Mouse (Mus musculus): ENCODE results near the gene Gm2974. TPM values are rescaled to one million over a fixed set of nuclear protein-coding genes. Genes with fewer than 3 reads are reported as not detected.
"Not testable (repeated sequence)": the region's sequence is repeated elsewhere in the genome, so short reads cannot be mapped to it uniquely, and the experiment has no call there.

Gene Gm2974
- under 1 TPM; 0.19 to 0.20 TPM for total RNA-seq (2021)

GRCm38 (mm10) chr14:4182491-4183210, at the start of gene Gm2974:
Gene Gm2974, plus strand, starts transcription at chr14:4182576.
- DNase-seq, result peak; percentile 21

GRCm38 (mm10) chr14:4141646-4142045, 40.7 kb upstream of the Gm2974 start:
- DNase-seq, result not testable (repeated sequence)

- DNase-seq, result not testable (repeated sequence)
Observed at GRCm38 (mm10) chr14:4164730-4165129, 17.6 kb upstream of the Gm2974 start, which contains the start of gene Gm3127. Gene Gm3127, plus strand, starts transcription at chr14:4165030.

- not testable (repeated sequence) for DNase-seq
Observed at GRCm38 (mm10) chr14:4182030-4182429, 346 bp upstream of the Gm2974 start.

- DNase-seq, result peak; percentile 4
Observed at GRCm38 (mm10) chr14:4183375-4183774, 999 bp downstream of the Gm2974 start.

- DNase-seq, result not testable (repeated sequence)
Observed at GRCm38 (mm10) chr14:4249331-4249730, 67.0 kb downstream of the Gm2974 start, which contains the start of gene Gm3138. Gene Gm3138, plus strand, starts transcription at chr14:4249631.

Other genes with a start within 250 kb of the Gm2974 start
- under 1 TPM in 1 of 2 experiments, not detected in 1; 0.24 TPM for gene Gm3095, start 219.0 kb upstream of the Gm2974 start, total RNA-seq (2021)
- gene Gm3099, start 184.2 kb upstream of the Gm2974 start, total RNA-seq (2021), result not detected
- gene Gm5796, start 158.6 kb upstream of the Gm2974 start, total RNA-seq (2021), result 1 to 10 TPM; 1.4 to 1.9 TPM
- under 1 TPM; 0.24 to 0.47 TPM for gene Gm3115, start 98.5 kb upstream of the Gm2974 start, total RNA-seq (2021)
- 1 to 10 TPM; 2.3 to 3.1 TPM for gene Gm8108, start 72.0 kb upstream of the Gm2974 start, total RNA-seq (2021)
- not detected for gene Gm3127, start 17.5 kb upstream of the Gm2974 start, total RNA-seq (2021)
- not detected for gene Gm3138, start 67.1 kb downstream of the Gm2974 start, total RNA-seq (2021)
- not detected for gene Gm3149, start 134.7 kb downstream of the Gm2974 start, total RNA-seq (2021)
- gene 2610042L04Rik, start 152.2 kb downstream of the Gm2974 start, total RNA-seq (2021), result under 1 TPM; 0.14 to 0.50 TPM
- gene Gm3159, start 214.9 kb downstream of the Gm2974 start, total RNA-seq (2021), result not detected
- under 1 TPM; 0.70 to 0.79 TPM for gene Gm3164, start 232.9 kb downstream of the Gm2974 start, total RNA-seq (2021)
- gene Gm3173, start 248.4 kb downstream of the Gm2974 start, total RNA-seq (2021), result not detected